Mouse (Mus musculus) cortical plate, adult 2 months (tissue): ENCODE results near the gene Polr3b.

ENCODE experiments used
- CTCF ChIP-seq: fragments of 200-500 bp; IDR thresholded peaks from 2 replicates; pipeline ENCODE4 v1.5.1; 2011; ENCODE audit warnings: mild to moderate bottlenecking, control low read depth, low read length; ENCODE audit not compliant: insufficient read depth; ENCODE audit errors: extremely low read depth
- POLR2A ChIP-seq: fragments of 200-500 bp; IDR thresholded peaks from 2 replicates; pipeline ENCODE4 v1.6.1; 2011; ENCODE audit warnings: mild to moderate bottlenecking, low read length, control low read depth; ENCODE audit not compliant: insufficient read depth; ENCODE audit errors: extremely low read depth

DNA sequence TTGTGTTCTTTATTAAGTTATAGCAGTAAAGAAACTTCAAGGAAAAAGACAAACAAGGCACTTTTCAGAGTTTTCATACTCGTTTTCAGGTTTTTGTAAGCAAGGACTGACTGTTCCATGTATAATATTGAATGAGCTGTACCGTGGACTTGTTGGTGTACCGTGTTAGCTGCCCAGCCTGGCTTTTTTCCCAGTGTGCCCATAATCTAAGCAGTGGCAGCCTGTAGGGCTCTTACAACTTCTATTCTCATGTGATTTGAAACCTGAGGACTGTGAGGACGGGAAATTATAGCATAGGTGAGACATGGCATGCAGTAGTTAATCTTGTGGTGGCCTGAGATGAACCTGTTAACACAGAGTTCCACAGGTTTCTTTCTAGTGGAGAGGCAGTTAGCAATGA, 16.3 kb downstream of the Polr3b start:
- TF ChIP-seq CTCF (no peak), POLR2A (no peak)
